Mouse (Mus musculus) lung, postnatal 4 days (tissue): Measurements from ENCODE around the gene Sgca.

Experiments used
- DNase-seq, 2 experiments: peaks; one replicate each; pipeline ENCODE4 v3.0.0; 2021

Sgca gene

DNA sequence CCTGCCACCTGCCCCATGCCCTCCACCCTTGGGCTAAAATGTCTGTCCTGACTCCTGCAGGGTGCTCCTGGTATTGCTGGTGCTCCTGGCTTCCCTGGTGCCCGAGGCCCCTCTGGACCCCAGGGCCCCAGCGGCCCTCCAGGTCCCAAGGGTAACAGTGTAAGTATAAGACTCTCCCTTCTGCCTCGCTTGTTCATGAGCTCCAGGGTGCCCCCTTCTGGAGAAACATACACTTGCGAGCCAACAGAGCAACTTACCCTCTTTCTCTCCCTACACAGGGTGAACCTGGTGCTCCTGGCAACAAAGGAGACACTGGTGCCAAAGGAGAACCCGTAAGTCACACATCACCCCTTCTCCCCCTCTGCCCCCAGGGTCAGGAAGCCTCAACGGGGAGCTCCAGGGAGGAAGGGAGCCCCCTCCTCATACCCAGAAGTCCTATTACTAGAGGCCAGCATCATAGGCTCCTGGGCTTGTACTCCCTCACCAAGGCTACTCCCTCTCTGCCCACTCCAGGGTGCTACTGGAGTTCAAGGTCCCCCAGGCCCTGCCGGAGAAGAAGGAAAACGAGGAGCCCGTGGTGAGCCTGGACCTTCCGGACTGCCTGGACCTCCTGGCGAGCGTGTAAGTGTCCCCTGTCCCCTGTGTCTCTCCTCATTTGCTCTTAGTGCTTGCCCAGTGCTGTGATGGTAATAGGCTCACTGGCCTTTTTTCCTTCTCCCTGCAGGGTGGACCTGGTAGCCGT is 33.7 kb downstream of the Sgca start:
- peak in 1 of 2 experiments; percentile 54 for DNase-seq

DNA sequence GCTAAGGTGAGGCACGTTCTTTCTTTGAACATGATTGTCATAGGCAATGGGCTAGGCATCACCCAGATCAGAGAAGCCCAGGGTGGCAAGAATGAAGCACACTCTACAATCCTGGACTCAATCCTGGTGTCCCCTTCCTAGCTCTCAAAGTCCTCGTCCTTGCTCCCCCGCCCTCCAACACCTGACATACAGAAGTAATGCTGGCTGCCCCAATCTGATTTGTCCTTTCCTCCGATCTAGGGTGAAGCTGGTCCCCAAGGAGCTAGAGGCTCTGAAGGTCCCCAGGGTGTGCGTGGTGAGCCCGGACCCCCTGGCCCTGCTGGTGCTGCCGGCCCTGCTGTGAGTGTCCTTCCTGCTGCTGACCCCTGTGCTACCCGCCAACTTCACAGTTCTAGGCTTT is 34.4 kb downstream of the Sgca start:
- no peak for DNase-seq

DNA sequence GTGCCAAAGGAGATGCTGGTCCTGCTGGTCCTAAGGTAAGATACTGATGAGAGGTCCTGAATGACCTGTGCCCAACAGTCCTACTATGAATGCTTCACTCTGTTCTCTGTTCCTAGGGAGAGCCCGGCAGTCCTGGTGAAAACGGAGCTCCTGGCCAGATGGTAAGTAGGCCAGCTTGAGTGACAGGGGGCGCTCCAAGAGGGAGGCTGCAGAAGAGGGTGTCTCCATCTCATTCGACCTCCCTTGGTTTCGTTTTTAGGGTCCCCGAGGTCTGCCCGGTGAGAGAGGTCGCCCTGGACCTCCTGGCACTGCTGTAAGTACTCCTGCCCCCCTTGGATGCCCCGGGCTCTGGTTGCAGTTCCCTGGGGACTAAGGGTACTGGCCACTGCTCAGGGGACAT is 35.0 kb downstream of the Sgca start:
- no peak for DNase-seq

DNA sequence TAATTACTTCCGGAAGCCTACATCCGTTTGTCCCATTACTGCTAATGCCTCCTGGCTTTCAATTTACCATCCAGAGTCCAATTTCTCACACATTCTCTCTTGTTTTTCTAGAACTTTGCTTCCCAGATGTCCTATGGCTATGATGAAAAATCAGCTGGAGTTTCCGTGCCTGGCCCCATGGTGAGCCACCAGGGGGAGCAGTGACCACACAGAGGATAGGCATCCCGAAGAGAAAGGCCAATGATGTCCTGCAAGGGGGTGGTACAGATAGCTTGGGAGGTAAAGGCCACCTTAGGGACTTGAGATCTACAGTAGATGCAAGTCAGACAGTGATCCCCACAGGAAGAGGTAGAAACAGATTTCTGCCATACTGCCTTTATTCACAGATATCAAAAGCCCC is 36.8 kb downstream of the Sgca start:
- DNase-seq: peak; percentile 69 to 82

DNA sequence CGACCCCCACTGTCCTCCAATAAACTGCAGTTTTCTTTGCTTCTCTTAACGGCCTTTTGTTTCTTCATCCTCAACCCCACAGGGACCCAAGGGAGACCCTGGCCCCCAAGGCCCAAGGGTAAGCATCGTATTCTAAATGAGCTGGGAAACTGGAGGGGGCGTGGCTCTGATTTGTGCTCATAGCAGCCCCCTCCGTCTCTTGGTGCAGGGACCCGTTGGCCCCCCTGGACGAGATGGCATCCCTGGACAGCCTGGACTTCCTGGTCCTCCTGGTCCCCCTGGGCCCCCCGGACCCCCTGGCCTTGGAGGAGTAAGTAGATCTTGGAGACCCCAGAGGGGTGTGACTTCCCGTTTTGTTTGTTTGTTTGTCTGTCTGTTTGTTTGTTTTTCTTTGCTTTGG is 37.8 kb downstream of the Sgca start:
- no peak for DNase-seq

DNA sequence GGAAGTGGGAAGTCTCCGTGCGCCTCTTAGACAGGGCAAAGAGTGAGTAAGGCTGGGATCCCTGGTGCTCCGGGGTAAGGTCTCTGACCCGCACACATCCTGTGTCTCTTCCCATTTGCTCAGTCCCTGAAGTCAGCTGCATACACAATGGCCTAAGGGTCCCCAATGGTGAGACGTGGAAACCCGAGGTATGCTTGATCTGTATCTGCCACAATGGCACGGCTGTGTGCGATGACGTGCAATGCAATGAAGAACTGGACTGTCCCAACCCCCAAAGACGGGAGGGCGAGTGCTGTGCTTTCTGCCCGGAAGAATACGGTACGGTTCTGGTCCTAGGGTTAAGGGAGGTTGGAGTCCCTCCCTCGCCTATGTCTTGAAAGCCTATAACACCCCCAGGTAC is 38.3 kb downstream of the Sgca start:
- no peak for DNase-seq

DNA sequence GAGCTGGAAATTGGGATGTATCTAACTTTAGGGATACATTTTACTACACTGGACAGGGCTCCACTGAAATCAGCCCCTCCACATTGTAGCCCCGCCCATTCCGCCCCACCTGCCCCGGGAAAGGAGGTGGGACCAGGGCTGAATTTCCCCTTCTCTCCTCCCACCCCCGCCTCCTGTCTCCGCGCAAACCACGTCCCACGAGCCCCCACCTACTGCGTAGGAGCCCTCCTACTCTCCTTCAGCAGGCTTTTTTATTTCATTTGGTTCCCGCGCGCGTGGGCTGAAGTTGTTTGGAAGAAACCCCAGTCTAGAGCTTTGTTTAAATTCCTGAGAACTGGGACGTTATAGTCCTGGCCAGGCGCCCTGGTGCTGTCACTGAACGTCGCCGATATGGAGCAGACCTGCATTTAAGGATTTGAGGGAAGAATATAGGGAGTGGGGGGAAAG is 38.8 kb downstream of the Sgca start:
- DNase-seq: peak; percentile 58 to 76

DNA sequence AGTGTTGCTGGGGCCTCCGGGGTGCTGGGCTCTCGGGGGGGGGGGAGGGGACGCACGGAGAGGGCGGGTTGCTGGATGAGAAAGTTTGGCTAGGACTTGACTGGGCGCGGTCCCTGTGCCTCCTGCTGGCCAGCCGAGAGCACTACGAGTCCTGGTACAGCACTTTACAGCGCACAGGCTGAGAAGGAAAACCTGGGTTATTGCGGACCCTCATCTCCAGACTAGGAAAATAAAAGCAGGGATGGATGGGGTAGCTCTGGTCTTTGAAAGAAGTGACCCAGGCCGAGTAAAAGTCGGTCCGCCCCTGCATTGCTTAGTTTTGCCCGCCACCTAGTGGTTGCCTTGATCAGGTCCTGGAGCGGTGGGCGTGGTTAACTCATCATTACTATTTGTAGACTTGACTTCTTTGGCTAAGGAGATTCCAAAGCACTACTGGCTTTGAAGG is 39.3 kb downstream of the Sgca start:
- DNase-seq: peak; percentile 89 to 92

DNA sequence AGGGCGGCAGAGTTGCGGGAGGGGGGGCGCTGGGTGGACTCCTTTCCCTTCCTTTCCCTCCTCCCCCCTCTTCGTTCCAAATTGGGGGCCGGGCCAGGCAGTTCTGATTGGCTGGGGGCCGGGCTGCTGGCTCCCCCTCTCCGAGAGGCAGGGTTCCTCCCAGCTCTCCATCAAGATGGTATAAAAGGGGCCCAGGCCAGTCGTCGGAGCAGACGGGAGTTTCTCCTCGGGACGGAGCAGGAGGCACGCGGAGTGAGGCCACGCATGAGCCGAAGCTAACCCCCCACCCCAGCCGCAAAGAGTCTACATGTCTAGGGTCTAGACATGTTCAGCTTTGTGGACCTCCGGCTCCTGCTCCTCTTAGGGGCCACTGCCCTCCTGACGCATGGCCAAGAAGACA is 40.1 kb downstream of the Sgca start, which contains the start of gene Col1a1:
Gene Col1a1, plus strand, starts transcription at position 180 of the 400 bp plus-strand sequence.
- peak; percentile 82 to 90 for DNase-seq

DNA sequence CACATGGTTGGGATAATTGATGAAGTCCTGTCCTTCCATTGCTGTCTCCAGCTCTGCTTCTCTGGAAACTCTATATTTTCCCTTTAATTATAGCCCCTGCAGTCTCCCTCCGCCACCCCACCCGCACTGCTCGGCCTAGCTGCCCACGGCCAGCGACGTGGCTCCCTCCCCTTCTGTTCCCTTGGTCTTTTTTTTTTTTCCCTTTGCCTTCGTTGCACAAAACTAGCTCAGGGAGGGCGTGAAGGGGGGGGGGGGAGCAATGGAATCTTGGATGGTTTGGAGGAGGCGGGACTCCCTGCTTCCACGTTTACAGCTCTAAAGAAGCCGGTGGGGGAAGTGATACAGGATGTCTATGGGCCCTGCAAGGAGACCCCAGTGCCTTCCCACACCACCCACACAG is 41.6 kb downstream of the Sgca start:
- peak in 1 of 2 experiments; percentile 67 for DNase-seq

DNA sequence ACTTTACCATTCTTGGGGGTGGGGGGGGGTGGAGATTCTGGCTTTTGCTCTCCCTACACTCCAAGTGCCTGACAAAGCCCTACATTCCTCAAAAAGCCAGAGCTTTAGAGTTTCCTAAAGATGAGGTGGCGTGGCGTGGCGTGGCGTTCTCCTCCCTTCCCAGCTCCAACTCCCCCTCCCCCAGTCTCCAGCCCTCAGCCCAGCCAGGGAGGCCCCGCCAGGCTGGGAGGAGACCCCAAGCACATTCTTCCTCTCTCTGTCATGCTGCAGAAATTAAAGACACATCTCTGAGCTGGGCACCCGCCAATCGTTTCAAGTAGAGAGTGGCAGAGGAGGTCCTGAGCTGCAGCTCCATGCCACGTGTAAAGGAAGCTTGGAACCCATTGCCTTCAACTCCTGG is 42.5 kb downstream of the Sgca start:
- peak; percentile 69 to 87 for DNase-seq

DNA sequence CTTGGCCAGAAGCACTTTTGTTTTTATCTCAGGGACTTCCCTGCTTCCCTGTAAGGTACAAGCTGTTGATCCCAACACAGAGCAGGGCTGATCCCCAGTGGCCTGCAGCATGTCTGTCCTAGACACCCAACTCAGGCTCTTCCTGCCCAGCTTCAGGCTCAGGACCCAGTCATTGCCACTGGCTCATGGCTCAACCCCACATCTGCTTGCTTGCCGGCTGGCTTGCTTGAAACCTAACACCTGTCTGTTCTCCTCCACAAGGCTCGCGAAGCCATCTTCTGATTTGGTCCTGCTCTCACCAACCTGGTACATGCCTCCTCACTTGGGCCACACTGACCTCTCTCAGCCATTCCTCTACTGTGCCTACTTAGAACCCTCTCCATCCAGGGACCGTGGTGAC is 46.0 kb downstream of the Sgca start:
- DNase-seq: no peak

DNA sequence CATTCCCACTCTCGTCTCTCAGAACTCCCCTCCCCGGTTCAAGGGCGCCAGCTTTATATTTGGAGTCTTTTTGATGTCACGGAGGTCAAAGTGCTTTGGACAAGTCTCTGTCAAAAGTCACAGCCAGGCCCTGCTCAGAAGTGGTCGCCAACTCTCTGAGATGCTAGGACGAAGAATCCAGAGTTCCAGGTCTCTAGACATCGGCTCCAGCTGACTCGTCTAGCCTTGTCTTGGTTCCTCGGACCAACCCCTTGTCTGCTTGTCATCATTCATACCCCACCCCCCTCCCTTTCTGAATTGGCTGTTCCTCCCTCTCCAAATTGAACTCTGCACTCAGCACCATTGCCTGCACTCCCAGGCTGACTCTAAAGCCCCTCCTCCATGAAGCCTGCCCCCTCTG is 46.5 kb downstream of the Sgca start:
- DNase-seq: no peak

DNA sequence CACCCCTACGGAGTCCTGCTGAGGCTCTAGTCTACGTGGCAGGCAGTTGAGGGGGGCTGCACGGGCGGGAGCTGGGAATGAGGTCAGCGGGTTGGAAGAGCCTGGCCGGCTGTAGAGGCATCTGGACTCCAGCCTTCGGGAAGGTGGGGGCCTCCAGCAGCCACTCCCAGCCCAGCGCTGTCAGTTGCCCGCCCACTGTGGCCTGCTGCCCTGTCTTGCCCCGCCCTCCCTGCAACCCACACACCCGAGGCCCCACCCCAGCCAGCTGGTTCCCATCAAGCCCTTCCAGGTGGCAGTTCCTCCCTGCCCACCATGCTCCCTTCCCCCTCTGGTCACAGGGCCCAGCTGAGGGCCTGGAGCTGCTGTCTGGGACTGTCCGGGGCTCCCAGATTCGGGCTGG is 47.3 kb downstream of the Sgca start:
- peak; percentile 91 to 96 for DNase-seq

DNA sequence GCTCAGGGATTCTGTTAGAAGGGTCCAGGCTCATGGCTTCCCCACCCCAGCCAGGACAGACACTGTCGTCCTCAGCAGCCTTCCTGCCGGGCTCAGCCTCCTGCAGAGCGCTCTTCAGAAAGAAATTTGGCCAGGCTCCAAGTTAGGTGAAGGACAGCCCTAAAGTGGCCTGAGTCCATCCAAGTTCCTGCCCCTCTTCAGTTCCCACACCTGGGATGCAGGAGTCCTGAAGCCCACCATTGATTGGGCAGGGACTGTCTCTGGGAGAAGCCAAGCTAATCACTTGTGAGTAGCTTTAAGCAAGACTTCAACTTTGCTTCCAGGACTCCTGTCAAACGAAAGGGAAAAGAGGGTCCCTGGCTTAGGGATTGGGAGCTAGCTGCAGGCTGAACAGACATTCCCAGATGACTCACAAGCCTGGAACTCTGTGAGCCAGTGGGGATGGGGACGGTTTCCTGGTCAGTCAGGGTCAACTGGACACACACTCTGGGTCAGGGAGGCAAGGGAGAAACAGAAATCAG is 48.3 kb downstream of the Sgca start:
- DNase-seq: no peak

DNA sequence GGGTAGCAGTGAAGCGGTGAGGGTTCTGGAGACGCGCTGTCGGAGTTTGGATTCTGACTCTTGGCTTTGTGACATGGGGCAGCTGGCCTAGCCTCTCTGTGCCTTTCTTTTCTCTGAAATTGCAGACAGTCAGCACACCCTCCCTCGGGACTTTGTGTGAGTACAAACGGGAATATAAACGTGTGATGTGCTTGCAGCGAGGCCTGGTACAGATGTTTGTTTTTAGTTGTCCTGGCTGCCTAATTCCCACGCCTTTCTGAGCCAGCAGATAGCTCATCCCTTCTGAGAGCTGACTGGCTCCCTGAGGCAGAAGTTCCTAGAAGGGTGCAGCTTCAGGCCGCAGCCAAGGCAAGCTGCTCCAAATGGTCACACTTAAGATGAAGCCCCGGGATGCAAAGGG is 49.7 kb downstream of the Sgca start:
- no peak for DNase-seq

DNA sequence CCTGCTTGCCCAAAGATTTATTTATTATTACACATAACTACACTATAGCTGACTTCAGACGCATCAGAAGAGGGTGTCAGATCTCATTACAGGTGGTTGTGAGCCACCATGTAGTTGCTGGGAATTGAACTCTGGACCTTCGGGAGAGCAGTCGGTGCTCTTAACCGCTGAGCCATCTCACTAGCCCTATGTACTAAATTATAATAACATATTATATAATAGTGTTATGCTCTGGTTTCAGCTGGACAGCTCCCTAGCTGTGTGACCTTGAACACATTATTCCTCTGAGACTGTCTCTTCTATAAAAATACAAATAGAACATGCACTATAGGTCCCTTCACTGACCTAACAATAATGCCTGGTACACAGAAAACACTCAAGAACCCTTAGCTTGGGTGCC is 51.1 kb downstream of the Sgca start:
- DNase-seq: no peak

DNA sequence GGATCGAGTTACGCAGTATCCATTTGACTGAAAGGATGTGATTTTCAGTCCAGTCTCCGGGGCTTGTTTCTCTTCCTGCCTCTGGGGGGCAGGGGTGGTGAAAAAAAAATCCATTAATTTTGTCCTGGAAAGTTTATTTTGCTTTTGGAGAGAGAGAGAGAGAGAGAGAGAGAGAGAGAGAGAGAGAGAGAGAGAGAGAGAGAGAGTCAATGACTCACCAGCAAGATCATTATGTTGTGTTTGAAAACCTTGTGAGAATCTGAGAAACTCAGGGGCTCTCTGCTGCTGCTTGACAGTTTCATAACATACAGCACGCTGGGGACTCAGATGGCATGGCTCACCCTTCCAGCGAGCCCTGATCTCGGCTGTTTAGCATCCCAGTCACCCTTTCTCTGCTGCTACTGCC is 55.1 kb downstream of the Sgca start:
- peak in 1 of 2 experiments; percentile 70 for DNase-seq

DNA sequence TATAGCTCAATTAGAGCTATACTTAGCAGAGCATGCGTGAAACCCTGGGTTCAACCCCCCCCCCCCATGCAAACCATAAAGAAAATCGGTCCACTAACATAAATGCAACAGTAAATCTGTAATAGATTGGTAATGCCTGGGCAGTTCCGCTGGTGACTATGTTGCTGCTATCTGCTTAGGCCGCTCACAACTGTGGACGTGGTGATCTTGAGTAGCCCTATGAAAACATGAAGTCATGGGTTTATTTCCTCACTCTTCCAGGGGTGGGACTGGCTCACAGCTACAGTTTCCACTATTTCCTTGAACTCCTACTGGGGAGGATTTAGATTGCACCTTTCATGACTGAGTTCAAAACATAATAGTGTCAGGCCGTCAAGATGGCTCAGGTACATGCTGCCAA is 58.4 kb downstream of the Sgca start:
- no peak for DNase-seq

DNA sequence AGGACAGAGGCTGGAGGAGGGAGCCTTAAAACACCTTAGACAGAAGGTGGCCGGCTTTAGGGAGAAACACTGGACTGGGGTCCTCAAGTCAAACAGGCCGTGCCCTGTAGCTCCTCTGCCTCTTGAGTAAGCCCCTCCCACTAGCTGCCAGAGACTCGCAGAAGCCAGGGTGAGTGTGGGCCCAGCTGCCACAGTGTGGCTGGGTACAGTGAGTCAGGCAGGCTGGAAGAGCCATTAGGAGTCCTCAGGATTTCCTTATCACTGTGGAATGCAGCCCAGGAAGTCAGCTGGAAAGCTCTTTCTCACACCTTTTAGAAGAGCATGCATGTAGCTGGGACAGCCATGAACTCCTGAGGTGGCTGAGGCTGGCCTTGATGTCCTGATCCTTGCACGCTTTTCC is 59.6 kb downstream of the Sgca start:
- peak; percentile 58 to 86 for DNase-seq

DNA sequence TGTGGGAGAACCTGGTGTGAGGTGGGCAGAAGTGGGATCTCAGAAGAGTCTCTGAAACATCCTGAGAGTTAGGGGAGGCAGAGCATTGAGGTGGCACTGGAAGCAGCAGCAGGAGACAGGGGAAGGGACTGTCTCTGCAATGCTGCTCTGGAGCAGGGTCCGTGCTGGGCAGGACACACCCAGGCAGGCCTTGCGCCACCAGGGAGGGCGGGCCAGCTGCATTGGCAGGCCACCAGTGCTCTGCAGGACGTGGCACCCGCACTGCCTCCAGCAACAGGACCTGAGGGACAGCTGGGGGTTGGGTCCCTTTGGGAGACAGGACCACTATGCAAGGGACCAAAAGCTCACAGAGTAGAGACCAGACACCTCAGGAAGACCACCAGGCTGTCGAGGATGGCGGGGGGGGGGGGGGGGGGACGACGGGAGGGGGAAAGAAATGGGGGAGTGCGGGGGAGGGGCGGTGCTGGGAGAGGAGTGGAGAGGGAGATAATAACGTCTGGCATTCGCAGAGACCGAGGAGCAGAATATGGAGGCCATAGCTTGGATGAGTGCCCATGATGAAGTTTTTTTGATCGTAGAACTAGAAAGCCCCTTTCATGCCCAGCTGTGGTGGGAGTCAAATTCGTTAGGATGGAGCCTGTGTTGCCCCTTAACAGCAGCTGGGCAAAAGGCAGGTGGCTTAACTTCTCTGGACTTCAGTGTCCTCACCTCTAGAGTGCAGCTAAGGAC is 60.3 kb downstream of the Sgca start:
- DNase-seq: peak; percentile 77 to 90

DNA sequence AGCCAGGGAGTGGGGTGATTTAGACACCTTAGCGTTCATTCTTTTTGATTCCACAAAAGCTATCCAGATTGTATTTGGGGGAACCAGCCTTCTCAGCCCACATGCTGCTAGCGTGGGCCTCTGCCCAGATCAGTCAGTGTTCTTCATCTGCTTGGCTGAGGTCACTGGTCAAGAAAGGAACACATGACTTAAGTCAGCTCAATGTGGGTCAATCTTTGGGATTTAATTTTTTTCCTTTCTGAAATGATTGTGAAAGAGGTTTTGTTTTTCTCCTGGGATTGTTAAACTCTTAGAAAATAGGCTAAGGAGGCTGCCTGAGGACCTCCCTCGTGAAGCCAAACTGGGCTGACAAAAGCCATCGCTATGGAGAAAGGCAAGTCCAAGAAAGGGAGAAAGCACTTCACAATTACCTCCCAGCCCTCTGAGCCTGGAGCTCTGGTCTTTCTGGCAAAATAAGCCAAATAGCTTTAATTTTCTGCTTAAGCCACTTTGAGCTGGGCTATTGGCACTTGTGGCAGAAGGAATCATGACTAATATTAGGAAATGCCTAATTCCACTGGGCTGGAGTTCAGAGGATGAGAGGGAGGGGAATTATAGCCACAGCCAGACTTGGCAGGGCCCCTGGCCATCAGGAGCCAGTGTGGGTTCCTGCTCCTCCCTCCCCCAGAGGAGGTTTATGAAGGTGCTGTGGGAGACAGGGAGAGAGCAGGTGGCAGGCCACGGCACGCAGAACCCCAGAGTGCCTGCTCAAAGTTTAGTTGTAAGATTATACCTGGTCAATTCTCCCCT is 62.6 kb downstream of the Sgca start:
- DNase-seq: peak in 1 of 2 experiments; percentile 56
